Mouse (Mus musculus): Measurements from ENCODE around the gene C2cd3.

GRCm38 (mm10) chr7:100378257-100378656, 6.2 kb downstream of the C2cd3 start:
- no peak for TF ChIP-seq CTCF (IDR thresholded peaks at IDR 0.05)
- TF ChIP-seq EP300 (IDR thresholded peaks at IDR 0.05): no peak

Measured in lung, postnatal 0 days (tissue).